ENCODE assay signal across 14 mouse cellular contexts in genomic region chr1:147802759-147803158, GRCm38 (mm10).
"Had no signal": no experiment of that assay in that cellular context is flagged by ENCODE, and none has a peak within 500 bp of the region (broad histone marks: within the 10 kb centered on the region; RNA-seq: fewer than 3 reads in every experiment).

No protein-coding gene starts in this region.

- H3K4me3 ChIP-seq: midbrain, embryonic 10.5 days; midbrain, embryonic 12.5 days; neural tube, embryonic 12.5 days had no signal

- H3K27ac ChIP-seq: midbrain, embryonic 10.5 days; midbrain, embryonic 12.5 days; neural tube, embryonic 12.5 days had no signal

- ATAC-seq: midbrain, embryonic 16.5 days had no signal

- H3K27me3 ChIP-seq: midbrain, embryonic 12.5 days; neural tube, embryonic 12.5 days had no signal

- DNase-seq: lung, adult 18-20 months; lung, embryonic 14.5 days; lung, postnatal 10 days; lung, postnatal 4 days; midbrain, embryonic 14.5 days; right cerebral cortex, postnatal 14 days; spleen, adult 18-20 months; thymus, adult 18-20 months; thymus, postnatal 14 days; thymus, postnatal 36 days had no signal

- H3K9me3 ChIP-seq: midbrain, embryonic 10.5 days; midbrain, embryonic 12.5 days; neural tube, embryonic 12.5 days had no signal

- H3K4me1 ChIP-seq: midbrain, embryonic 10.5 days; midbrain, embryonic 12.5 days; neural tube, embryonic 12.5 days had no signal

- H3K36me3 ChIP-seq: midbrain, embryonic 10.5 days; midbrain, embryonic 12.5 days; neural tube, embryonic 12.5 days had no signal

- H3K4me2 ChIP-seq: lung, embryonic 14.5 days; midbrain, embryonic 12.5 days; neural tube, embryonic 12.5 days had no signal

- H3K9ac ChIP-seq: lung, embryonic 14.5 days; midbrain, embryonic 12.5 days; neural tube, embryonic 12.5 days had no signal
